In genomic region chr1:98727354-98728015, GRCm38 (mm10) we compare ENCODE assay signal across 21 mouse cellular contexts.
DNase-seq lines count a peak whose midpoint lies in the region; ATAC-seq and TF ChIP-seq lines count a peak whose summit lies in the region.
"Had no signal": no experiment of that assay in that cellular context is flagged by ENCODE, and none has a peak within 500 bp of the region (broad histone marks: within the 10 kb centered on the region; RNA-seq: fewer than 3 reads in every experiment).

No protein-coding gene starts in this region.

- peak; percentile 76 for ATAC-seq in CD4-positive, CD25-positive, alpha-beta regulatory T cell, adult 4 months
- peak; percentile 50; the same call in 1 of the 2 replicates for ATAC-seq in common myeloid progenitor, adult 5-6 weeks (replicated peaks; ENCODE audit: low read depth, poor library complexity, severe bottlenecking)
- peak; percentile 54 for ATAC-seq in megakaryocyte progenitor cell, adult 5-6 weeks (replicated peaks; ENCODE audit: poor library complexity)
- ATAC-seq in liver, postnatal 0 days = no peak
- ATAC-seq: forebrain, embryonic 14.5 days; intestine, embryonic 16.5 days had no signal

- H3K9ac ChIP-seq in liver, postnatal 0 days (replicated peaks) = no peak overlapping the region
- H3K9ac ChIP-seq: embryonic facial prominence, embryonic 15.5 days; hindbrain, embryonic 14.5 days had no signal

- H3K4me1 ChIP-seq in liver, postnatal 0 days (ENCODE audit: insufficient read depth) = no peaks in the 10 kb centered on the region
- H3K4me1 ChIP-seq: embryonic facial prominence, embryonic 15.5 days; forebrain, embryonic 10.5 days; heart, embryonic 10.5 days had no signal

- no peaks in the 10 kb centered on the region for H3K9me3 ChIP-seq in liver, postnatal 0 days (ENCODE audit: low read length)
- H3K9me3 ChIP-seq: embryonic facial prominence, embryonic 15.5 days; forebrain, embryonic 10.5 days; heart, embryonic 10.5 days had no signal

- H3K27me3 ChIP-seq in liver, postnatal 0 days (ENCODE audit: insufficient read depth, low read length) = no peaks in the 10 kb centered on the region
- H3K27me3 ChIP-seq: embryonic facial prominence, embryonic 15.5 days had no signal

- DNase-seq in liver, postnatal 0 days = no peak
- no peak for DNase-seq in heart, postnatal 14 days
- DNase-seq in yolk sac, embryonic 10.5 days (ENCODE audit: low spot score) = no peak
- DNase-seq: adrenal gland, postnatal 14 days; B cell, adult 2 months; cerebellum, adult 11-12 months; cerebellum, adult 9-10 months; cerebellum, postnatal 25 days; gastrocnemius, postnatal 36 days; heart, adult 18-20 months; heart, postnatal 10 days had no signal

- H3K4me3 ChIP-seq in liver, postnatal 0 days (ENCODE audit: low read depth, low read length) = no peak overlapping the region
- H3K4me3 ChIP-seq: embryonic facial prominence, embryonic 15.5 days; erythroblast, embryonic 14.5 days; forebrain, embryonic 10.5 days; heart, embryonic 10.5 days had no signal

- WGBS in liver, postnatal 0 days (ENCODE audit: insufficient replicate concordance) = 71% methylated on average over 3 of the region's 3 CpGs

- H3K27ac ChIP-seq in liver, postnatal 0 days (ENCODE audit: low read depth) = no peak overlapping the region
- H3K27ac ChIP-seq: embryonic facial prominence, embryonic 15.5 days; forebrain, embryonic 10.5 days; heart, embryonic 10.5 days; hindbrain, embryonic 14.5 days had no signal

- H3K36me3 ChIP-seq in liver, postnatal 0 days (replicated peaks; ENCODE audit: insufficient read depth, low read length) = no peaks in the 10 kb centered on the region
- H3K36me3 ChIP-seq: embryonic facial prominence, embryonic 15.5 days; forebrain, embryonic 10.5 days; heart, embryonic 10.5 days had no signal

- TF ChIP-seq EP300 in liver, postnatal 0 days (IDR thresholded peaks at IDR 0.05; ENCODE audit: low read depth) = no peak

- intact Hi-C loops in heart, postnatal 14 days (cut with DNase I) = no loop called here

- TF ChIP-seq CTCF in liver, postnatal 0 days (IDR thresholded peaks at IDR 0.05; ENCODE audit: low read depth) = no peak

- no peak overlapping the region for H3K4me2 ChIP-seq in liver, postnatal 0 days (ENCODE audit: low read depth, low read length)
- H3K4me2 ChIP-seq: embryonic facial prominence, embryonic 15.5 days; hindbrain, embryonic 14.5 days had no signal
